Mouse (Mus musculus) kidney, embryonic 14.5 days (tissue): ENCODE results near the gene Ino80e. TPM values are rescaled to one million over a fixed set of nuclear protein-coding genes. Genes with fewer than 3 reads are reported as not detected.

ENCODE experiments used
- ATAC-seq: fragments of 200-750 bp; cut with Nextera tagmentation; 2 replicates; pipeline ENCODE4 v1.8.0; 2017; ENCODE audit warnings: moderate number of reproducible peaks, mild to moderate bottlenecking, moderate TSS enrichment, moderate library complexity; ENCODE audit not compliant: low FRiP score, low TSS enrichment
- H3K27ac ChIP-seq: fragments of 300-500 bp; sonication (generic); 2 replicates; pipeline ENCODE4 v1.5.1; 2014; ENCODE audit warnings: low read depth, mild to moderate bottlenecking, low read length, moderate library complexity, mixed read lengths
- H3K27me3 ChIP-seq: fragments of 300-500 bp; sonication (generic); 2 replicates; pipeline ENCODE4 v1.6.1; 2014; ENCODE audit warnings: mild to moderate bottlenecking, low read length; ENCODE audit not compliant: control insufficient read depth, insufficient read depth
- H3K36me3 ChIP-seq: fragments of 300-500 bp; sonication (generic); 2 replicates; pipeline ENCODE4 v1.6.1; 2014; ENCODE audit warnings: low read length, mixed read lengths; ENCODE audit not compliant: control insufficient read depth, insufficient read depth
- H3K4me1 ChIP-seq: fragments of 300-500 bp; sonication (generic); 2 replicates; pipeline ENCODE4 v1.6.1; 2014; ENCODE audit warnings: low read length, mixed read lengths; ENCODE audit not compliant: control insufficient read depth, insufficient read depth
- H3K4me2 ChIP-seq: fragments of 300-500 bp; sonication (generic); replicated peaks from 2 replicates; pipeline ENCODE4 v1.6.1; 2014; ENCODE audit warnings: low read depth, mild to moderate bottlenecking, low read length
- H3K4me3 ChIP-seq: fragments of 300-500 bp; sonication (generic); 2 replicates; pipeline ENCODE4 v1.5.1; 2014; ENCODE audit warnings: mild to moderate bottlenecking, low read length
- H3K9ac ChIP-seq: fragments of 300-500 bp; sonication (generic); 2 replicates; pipeline ENCODE4 v1.6.1; 2014; ENCODE audit warnings: low read depth, mild to moderate bottlenecking, low read length, moderate library complexity
- H3K9me3 ChIP-seq: fragments of 300-500 bp; sonication (generic); 2 replicates; pipeline ENCODE4 v1.6.1; 2016; ENCODE audit warnings: low read length; ENCODE audit not compliant: control insufficient read depth
- WGBS: fragments of 180-500 bp; shearing (Covaris S2); extraction: QIAGEN DNeasy Blood & Tissue Kit; methylation state at CpG from one replicate; pipeline ENCODE4 v1.1.7; 2014; 5-methylcytosine and 5-hydroxymethylcytosine counted together
- polyA plus RNA-seq: library from polyadenylated mRNA; unstranded; fragments of >200 nt; fragmentation: Nextera tagmentation; extraction: Ambion mirVana; gene quantifications from 2 replicates; pipeline ENCODE4 v1.2.1, GENCODE M21; 2014

Ino80e gene
- polyA plus RNA-seq, 1 experiment from 2014 or later = 94.0 TPM

GRCm38 (mm10) chr7:126848794-126849193 is 13.4 kb downstream of the Ino80e start:
- H3K9me3 ChIP-seq = no peaks in the 10 kb centered on the region
- peaks cover 19% of the 10 kb centered on the region for H3K36me3 ChIP-seq
- no peak overlapping the region for H3K27ac ChIP-seq
- H3K4me2 ChIP-seq = peak overlapping the region; percentile 99
- peak overlapping the region; percentile 70 for H3K9ac ChIP-seq
- peaks cover 19% of the 10 kb centered on the region; the same call in 1 of the 2 replicates for H3K27me3 ChIP-seq
- WGBS = 13% methylated on average over 10 of the region's 10 CpGs
- H3K4me3 ChIP-seq = peak overlapping the region; percentile 60
- H3K4me1 ChIP-seq = peaks cover 19% of the 10 kb centered on the region; the same call in 1 of the 2 replicates
- ATAC-seq = no peak

GRCm38 (mm10) chr7:126847421-126848398 is 14.5 kb downstream of the Ino80e start:
- peak; percentile 40 for ATAC-seq
- peaks cover 12% of the 10 kb centered on the region for H3K36me3 ChIP-seq
- H3K9me3 ChIP-seq = no peaks in the 10 kb centered on the region
- H3K9ac ChIP-seq = peak overlapping the region; percentile 70
- no peak overlapping the region for H3K27ac ChIP-seq
- WGBS = under 1% methylated on average over 73 of the region's 74 CpGs
- H3K27me3 ChIP-seq = peaks cover 19% of the 10 kb centered on the region; the same call in 1 of the 2 replicates
- H3K4me3 ChIP-seq = peak overlapping the region; percentile 60
- peaks cover 19% of the 10 kb centered on the region; the same call in 1 of the 2 replicates for H3K4me1 ChIP-seq
- H3K4me2 ChIP-seq = peak overlapping the region; percentile 99

- peaks cover 5% of the 10 kb centered on the region; the same call in 1 of the 2 replicates for H3K36me3 ChIP-seq
- peak within 1 kb of the TSS; percentile 70 for H3K9ac ChIP-seq
- ATAC-seq = no peak
- no peak within 1 kb of the TSS for H3K27ac ChIP-seq
- WGBS = 29% methylated on average over 4 of the region's 4 CpGs
- peaks cover 19% of the 10 kb centered on the region; the same call in 1 of the 2 replicates for H3K4me1 ChIP-seq
- peak within 1 kb of the TSS; percentile 99 for H3K4me2 ChIP-seq
- peaks cover 19% of the 10 kb centered on the region; the same call in 1 of the 2 replicates for H3K27me3 ChIP-seq
- no peaks in the 10 kb centered on the region for H3K9me3 ChIP-seq
- peak within 1 kb of the TSS; percentile 60 for H3K4me3 ChIP-seq
These were observed 15.1 kb downstream of the Ino80e start, which contains the start of gene Doc2a for GRCm38 (mm10) chr7:126847116-126847420. Gene Doc2a, plus strand, starts transcription at chr7:126847416.

- no peak for ATAC-seq
- WGBS = 91% methylated on average over 2 of the region's 2 CpGs
- H3K4me3 ChIP-seq = no peak overlapping the region
These were observed 16.7 kb downstream of the Ino80e start for GRCm38 (mm10) chr7:126845516-126845915.

GRCm38 (mm10) chr7:126843276-126843675 is 18.9 kb downstream of the Ino80e start:
- H3K27ac ChIP-seq = no peak overlapping the region

More at GRCm38 (mm10) chr7:126845516-126845915, 16.7 kb downstream of the Ino80e start:
- H3K27me3 ChIP-seq = peaks cover 19% of the 10 kb centered on the region; the same call in 1 of the 2 replicates
- no peak overlapping the region for H3K4me2 ChIP-seq
- 0 out of 2 replicates have a peak, but pooled peaks cover 3% of the 10 kb centered on the region for H3K9me3 ChIP-seq
- H3K4me1 ChIP-seq = peaks cover 16% of the 10 kb centered on the region; the same call in 1 of the 2 replicates
- H3K9ac ChIP-seq = no peak overlapping the region
- H3K36me3 ChIP-seq = no peaks in the 10 kb centered on the region
- no peak overlapping the region for H3K27ac ChIP-seq

GRCm38 (mm10) chr7:126833294-126833693 is 28.9 kb downstream of the Ino80e start:
- Histone ChIP-seq H3K27ac (no peak overlapping the region), H3K4me1 (0 out of 2 replicates have a peak, but pooled peaks cover 5% of the 10 kb centered on the region), H3K36me3 (no peaks in the 10 kb centered on the region), H3K27me3 (0 out of 2 replicates have a peak, but pooled peaks cover 4% of the 10 kb centered on the region), H3K4me3 (no peak overlapping the region), H3K9me3 (no peaks in the 10 kb centered on the region), H3K9ac (no peak overlapping the region), H3K4me2 (no peak overlapping the region)
- ATAC-seq = no peak
- 90% methylated on average over 1 of the region's 1 CpGs for WGBS

More at GRCm38 (mm10) chr7:126843276-126843675, 18.9 kb downstream of the Ino80e start:
- no peaks in the 10 kb centered on the region for H3K36me3 ChIP-seq
- no peak for ATAC-seq
- peaks cover 6% of the 10 kb centered on the region; the same call in 1 of the 2 replicates for H3K27me3 ChIP-seq
- H3K9me3 ChIP-seq = 0 out of 2 replicates have a peak, but pooled peaks cover 3% of the 10 kb centered on the region
- H3K9ac ChIP-seq = no peak overlapping the region
- H3K4me2 ChIP-seq = no peak overlapping the region
- no peak overlapping the region for H3K4me3 ChIP-seq
- peaks cover 10% of the 10 kb centered on the region; the same call in 1 of the 2 replicates for H3K4me1 ChIP-seq
- 85% methylated on average over 9 of the region's 9 CpGs for WGBS

GRCm38 (mm10) chr7:126832036-126832598 is 30.1 kb downstream of the Ino80e start:
- no peaks in the 10 kb centered on the region for H3K36me3 ChIP-seq
- 0 out of 2 replicates have a peak, but pooled peaks cover 4% of the 10 kb centered on the region for H3K27me3 ChIP-seq
- peak overlapping the region; percentile 24 for H3K4me3 ChIP-seq
- H3K27ac ChIP-seq = no peak overlapping the region
- ATAC-seq = peak; percentile 89
- peak overlapping the region; percentile 50 for H3K4me2 ChIP-seq
- H3K9me3 ChIP-seq = no peaks in the 10 kb centered on the region
- peak overlapping the region; percentile 52 for H3K9ac ChIP-seq
- 0 out of 2 replicates have a peak, but pooled peaks cover 5% of the 10 kb centered on the region for H3K4me1 ChIP-seq
- WGBS = 1% methylated on average over 21 of the region's 21 CpGs

- Histone ChIP-seq H3K9ac (peak within 1 kb of the TSS; percentile 52), H3K4me3 (peak within 1 kb of the TSS; percentile 24), H3K9me3 (no peaks in the 10 kb centered on the region), H3K4me2 (peak within 1 kb of the TSS; percentile 50), H3K27me3 (0 out of 2 replicates have a peak, but pooled peaks cover 4% of the 10 kb centered on the region), H3K4me1 (0 out of 2 replicates have a peak, but pooled peaks cover 5% of the 10 kb centered on the region), H3K27ac (no peak within 1 kb of the TSS), H3K36me3 (no peaks in the 10 kb centered on the region)
- WGBS = 66% methylated on average over 5 of the region's 5 CpGs
- no peak for ATAC-seq
These were observed 30.6 kb downstream of the Ino80e start, which contains the start of gene 4930451I11Rik for GRCm38 (mm10) chr7:126831539-126831938. Gene 4930451I11Rik, minus strand, starts transcription at chr7:126831639.
